Mouse (Mus musculus) heart, embryonic 16.5 days (tissue): ENCODE measurements around the gene Zmat3. TPM values are rescaled to one million over a fixed set of nuclear protein-coding genes. Genes with fewer than 3 reads are reported as not detected.

Experiments
- polyA plus RNA-seq: library from polyadenylated mRNA; unstranded; fragments of >200 nt; fragmentation: Nextera tagmentation; extraction: Ambion mirVana; gene quantifications from 2 replicates; pipeline ENCODE4 v1.2.1, GENCODE M21; 2015

Gene Zmat3
- polyA plus RNA-seq, 1 experiment from 2014 or later: 3.6 TPM

Other genes starting within 250 kb of the Zmat3 start
- 6.6 and 7.8 TPM in 2 replicates for gene Pik3ca, start 31.7 kb upstream of the Zmat3 start, polyA plus RNA-seq
- 0.11 TPM in 1 of 2 replicates, not detected in the other for gene Kcnmb3, start 126.2 kb upstream of the Zmat3 start, polyA plus RNA-seq
- gene Zfp639, start 144.2 kb upstream of the Zmat3 start, polyA plus RNA-seq: 26.7 and 31.1 TPM in 2 replicates
- 90.8 and 92.9 TPM in 2 replicates for gene Mfn1, start 163.5 kb upstream of the Zmat3 start, polyA plus RNA-seq